Mouse (Mus musculus): ENCODE data around the gene Syn2.

DNA sequence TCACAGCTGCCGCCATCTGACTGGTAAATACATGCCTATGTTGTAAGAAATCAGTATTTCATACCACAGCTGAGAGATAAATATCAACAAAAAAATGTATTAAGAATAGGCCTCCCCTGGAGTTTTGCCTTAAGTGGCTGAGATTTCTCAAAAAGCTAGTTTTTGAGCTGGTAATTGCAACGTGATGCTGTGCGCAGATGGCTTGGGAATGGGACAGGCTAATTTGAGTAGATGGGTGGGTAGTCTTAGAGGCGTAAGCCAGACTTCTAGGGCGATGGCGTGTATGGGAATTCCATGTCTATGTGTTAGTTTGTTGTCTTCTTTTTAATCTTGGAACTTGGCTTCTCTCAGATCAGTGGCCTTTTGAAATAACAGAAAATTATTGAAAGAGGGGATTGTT, 157.1 kb downstream of the Syn2 start:
- TF ChIP-seq POLR2A (IDR thresholded peaks at IDR 0.05; ENCODE audit: borderline replicate concordance, control insufficient read depth, low read depth, low read length) (no peak), CTCF (IDR thresholded peaks at IDR 0.05; ENCODE audit: control insufficient read depth, insufficient read depth, low read length) (no peak)

All from bone marrow, adult 2 months (tissue).